Mouse (Mus musculus): ENCODE measurements around the gene Mrps23. TPM values are rescaled to one million over a fixed set of nuclear protein-coding genes. Genes with fewer than 3 reads are reported as not detected.

Gene Mrps23
- total RNA-seq (2021), result 100 to 1,000 TPM; 173 to 206 TPM
- long read RNA-seq, experiment 1, transcript Mrps23-203 (5 exons, 1,404 nt), result minor isoform, 11 of 47 reads
- long read RNA-seq, experiment 1, transcript Mrps23-201 (5 exons, 1,332 nt), result major isoform, 35 of 47 reads
- long read RNA-seq, experiment 1, partial matches to known transcripts, result 1 of 47 reads
- long read RNA-seq, experiment 1, other reads (novel, unspliced or antisense), result 0 of 47 reads
- long read RNA-seq, experiment 2, transcript Mrps23-201 (5 exons, 1,332 nt), result major isoform, 149 of 201 reads
- long read RNA-seq, experiment 2, transcript Mrps23-203 (5 exons, 1,404 nt), result minor isoform, 36 of 201 reads
- long read RNA-seq, experiment 2, partial matches to known transcripts, result 7 of 201 reads
- long read RNA-seq, experiment 2, other reads (novel, unspliced or antisense), result 9 of 201 reads

DNA sequence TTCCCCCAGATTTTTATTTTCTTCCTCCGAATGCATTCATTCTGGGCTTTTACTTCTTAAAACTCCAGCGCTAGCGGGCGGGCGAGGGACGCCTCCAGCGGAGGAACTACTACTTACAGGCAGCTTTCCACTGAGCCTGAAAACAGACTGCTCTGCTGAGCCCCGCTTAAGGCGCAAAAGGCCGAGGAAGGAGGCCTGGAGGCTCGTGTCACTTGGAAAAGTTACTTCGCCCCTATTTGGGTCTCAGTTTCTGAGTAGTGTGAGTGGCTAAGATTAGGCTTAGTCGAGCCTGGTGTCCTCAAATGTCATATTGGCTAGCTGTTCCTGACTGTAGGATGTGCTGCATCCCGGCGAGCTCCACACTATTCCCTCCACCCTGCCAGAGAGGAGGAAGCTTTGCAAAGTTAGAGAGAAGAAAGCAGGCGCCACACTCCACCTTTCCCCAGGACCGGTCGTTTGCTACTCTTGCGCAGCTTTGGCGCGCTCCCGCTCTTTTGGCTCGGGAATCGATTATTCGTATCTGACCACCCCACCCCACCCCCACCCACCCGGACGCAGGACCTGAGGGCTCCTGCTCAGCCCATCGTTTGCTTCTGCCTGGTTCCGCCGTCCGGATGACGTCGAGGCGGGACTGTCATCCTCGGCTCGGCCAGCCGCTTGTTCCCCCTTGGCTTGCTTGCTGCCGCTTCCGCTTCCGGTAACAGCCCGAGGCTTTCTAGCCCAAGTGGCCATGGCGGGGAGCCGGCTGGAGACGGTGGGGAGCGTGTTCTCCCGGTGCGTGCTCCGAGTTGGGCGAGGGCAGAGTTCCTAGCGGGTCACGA lies at the start of gene Mrps23:
Gene Mrps23 (plus strand): TSS at position 677 of the 821 bp plus-strand sequence.
- DNase-seq (ENCODE audit: low spot score in 2 of 2), result peak; percentile 79 to 86

- DNase-seq (ENCODE audit: low spot score in 2 of 2), result no peak
Observed at GRCm38 (mm10) chr11:88154500-88154899, 49.7 kb upstream of the Mrps23 start.

GRCm38 (mm10) chr11:88155451-88155850 lies 48.7 kb upstream of the Mrps23 start:
- DNase-seq (ENCODE audit: low spot score in 2 of 2), result no peak

GRCm38 (mm10) chr11:88155998-88156397 lies 48.2 kb upstream of the Mrps23 start:
- DNase-seq (ENCODE audit: low spot score in 2 of 2), result no peak

GRCm38 (mm10) chr11:88156403-88156802 lies 47.8 kb upstream of the Mrps23 start:
- no peak for DNase-seq (ENCODE audit: low spot score in 2 of 2)

DNA sequence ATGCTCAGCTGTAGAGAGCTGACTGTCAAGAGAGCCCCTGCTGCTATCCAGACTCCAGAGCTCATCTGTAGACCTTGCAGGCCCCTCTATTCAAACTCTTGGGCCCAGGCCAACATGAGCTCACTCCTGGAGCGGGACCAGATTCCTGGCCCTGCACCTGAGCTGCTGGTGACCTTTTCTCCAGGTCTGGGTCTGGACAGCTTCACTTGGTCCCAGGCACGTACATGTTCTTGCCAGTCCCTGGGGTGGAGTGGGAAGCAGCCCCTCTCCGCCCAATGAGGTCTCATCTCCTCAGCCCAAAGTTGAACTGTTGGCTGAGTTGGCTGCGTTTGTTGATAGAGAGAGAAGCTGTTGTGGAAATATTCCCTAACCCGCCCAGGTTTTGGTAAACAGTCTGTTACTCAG lies 45.3 kb upstream of the Mrps23 start:
- DNase-seq (ENCODE audit: low spot score in 2 of 2), result no peak

GRCm38 (mm10) chr11:88159389-88159788 lies 44.8 kb upstream of the Mrps23 start:
- no peak for DNase-seq (ENCODE audit: low spot score in 2 of 2)

DNA sequence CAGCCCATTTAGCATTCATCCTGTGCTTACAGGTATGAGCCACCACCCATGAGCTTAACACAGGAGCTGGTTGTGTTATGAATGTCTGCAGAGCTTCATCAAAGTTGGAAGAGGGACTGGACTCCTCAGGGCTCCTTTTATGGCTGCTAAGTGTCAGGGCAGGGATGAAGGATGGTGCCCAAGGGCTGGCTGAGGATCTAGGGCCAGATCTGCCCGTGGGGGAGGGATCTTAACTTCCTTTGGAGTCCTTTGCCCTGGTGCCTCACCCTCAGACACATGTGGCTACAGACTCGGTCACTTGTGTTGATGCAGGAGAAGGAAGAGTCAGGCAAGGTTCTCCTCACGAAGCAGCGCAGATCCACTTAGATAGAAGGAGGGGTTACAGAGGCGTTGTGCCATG lies 43.9 kb upstream of the Mrps23 start:
- no peak for DNase-seq (ENCODE audit: low spot score in 2 of 2)

DNA sequence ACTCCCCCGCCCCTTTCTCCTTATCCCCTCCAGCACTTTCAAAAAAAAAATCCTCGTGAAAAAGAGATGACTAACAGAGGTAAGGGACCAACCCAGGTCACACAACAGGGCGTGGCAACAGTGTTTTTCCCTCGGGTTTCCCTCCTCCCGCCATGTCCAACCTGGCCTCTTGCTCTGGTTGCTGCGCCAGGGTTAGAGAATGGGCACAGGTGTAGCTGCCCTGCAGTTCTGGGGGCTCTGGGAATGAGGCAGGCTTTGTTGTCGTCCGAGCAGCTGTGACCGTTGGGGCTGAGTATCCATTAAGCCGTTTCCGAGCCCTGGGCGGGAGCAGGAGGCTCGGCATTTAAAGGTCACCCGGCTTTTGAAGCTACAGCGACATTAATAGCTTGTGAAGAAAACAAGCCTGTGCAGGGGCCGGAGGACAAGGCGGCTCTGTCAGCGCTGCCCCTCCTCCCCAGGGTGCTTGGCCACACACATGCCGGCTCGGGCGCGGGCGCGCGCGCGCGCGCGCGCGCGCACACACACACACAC lies 43.1 kb upstream of the Mrps23 start:
- peak; percentile 59 to 64 for DNase-seq (ENCODE audit: low spot score in 2 of 2)

- DNase-seq (ENCODE audit: low spot score in 2 of 2), result peak; percentile 88
Observed at GRCm38 (mm10) chr11:88161651-88162362, 42.4 kb upstream of the Mrps23 start.

GRCm38 (mm10) chr11:88162740-88163139 lies 41.4 kb upstream of the Mrps23 start:
- no peak for DNase-seq (ENCODE audit: low spot score in 2 of 2)

DNA sequence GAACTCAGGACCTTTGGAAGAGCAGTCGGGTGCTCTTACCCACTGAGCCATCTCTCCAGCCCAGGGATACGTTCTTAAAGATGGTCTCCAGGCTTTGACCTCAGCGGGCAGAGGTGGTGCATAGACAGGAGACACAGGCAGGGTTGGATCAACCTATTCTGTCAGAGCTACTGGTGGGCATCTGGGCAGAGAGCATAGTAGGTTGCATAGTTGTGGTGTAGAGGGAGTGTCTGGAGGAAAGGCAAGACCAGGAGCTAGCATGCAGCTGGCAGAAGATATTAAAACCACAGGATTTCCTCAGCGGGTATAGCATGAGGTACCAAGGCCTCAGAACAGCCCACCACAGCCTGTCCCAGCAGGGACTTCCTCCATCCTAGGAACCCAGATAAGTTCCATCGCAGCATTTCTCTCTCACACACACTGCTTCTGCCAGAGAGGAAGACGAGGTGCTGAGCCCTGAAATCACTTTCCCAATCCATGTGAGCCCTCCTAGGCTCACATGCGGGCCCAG lies 39.9 kb upstream of the Mrps23 start:
- DNase-seq (ENCODE audit: low spot score in 2 of 2), result no peak

GRCm38 (mm10) chr11:88164801-88165377 lies 39.3 kb upstream of the Mrps23 start:
- peak; percentile 78 to 85 for DNase-seq (ENCODE audit: low spot score in 2 of 2)

DNA sequence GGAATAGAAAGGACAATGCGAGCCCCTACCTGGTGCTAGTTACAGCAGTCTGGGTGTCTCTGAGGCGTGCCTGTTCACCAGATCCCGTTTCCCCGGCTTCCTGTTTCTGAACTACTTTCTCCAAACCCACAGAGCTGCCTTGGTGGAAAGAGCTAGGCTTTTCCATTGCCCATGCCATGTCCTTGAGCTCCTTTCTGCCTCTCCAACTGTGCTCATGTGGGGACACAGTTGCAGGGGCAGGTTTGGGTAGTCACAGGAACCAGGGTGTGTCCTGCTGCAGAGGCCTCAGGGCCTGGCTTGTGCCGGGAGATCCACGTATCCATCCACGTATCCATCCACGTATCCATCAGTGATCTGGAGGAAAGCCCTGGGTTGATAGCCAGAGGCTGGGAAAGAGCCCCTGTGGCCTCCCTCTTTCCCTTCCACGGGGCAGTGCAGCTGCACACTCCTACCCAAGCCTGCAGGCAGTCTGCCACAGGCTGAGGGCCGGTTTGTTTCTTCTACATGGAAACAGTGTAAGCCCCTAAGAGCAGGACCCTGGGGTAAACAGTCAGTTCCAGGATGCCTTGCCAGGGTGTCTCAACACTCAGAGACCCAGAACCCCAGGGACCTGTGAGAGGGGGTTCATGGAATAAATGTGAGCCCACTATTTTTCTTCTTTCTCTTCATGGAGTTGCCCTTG lies 38.4 kb upstream of the Mrps23 start:
- no peak for DNase-seq (ENCODE audit: low spot score in 2 of 2)

- DNase-seq (ENCODE audit: low spot score in 2 of 2), result no peak
Observed at GRCm38 (mm10) chr11:88166471-88166870, 37.7 kb upstream of the Mrps23 start.

- no peak for DNase-seq (ENCODE audit: low spot score in 2 of 2)
Observed at GRCm38 (mm10) chr11:88168611-88169010, 35.6 kb upstream of the Mrps23 start.

DNA sequence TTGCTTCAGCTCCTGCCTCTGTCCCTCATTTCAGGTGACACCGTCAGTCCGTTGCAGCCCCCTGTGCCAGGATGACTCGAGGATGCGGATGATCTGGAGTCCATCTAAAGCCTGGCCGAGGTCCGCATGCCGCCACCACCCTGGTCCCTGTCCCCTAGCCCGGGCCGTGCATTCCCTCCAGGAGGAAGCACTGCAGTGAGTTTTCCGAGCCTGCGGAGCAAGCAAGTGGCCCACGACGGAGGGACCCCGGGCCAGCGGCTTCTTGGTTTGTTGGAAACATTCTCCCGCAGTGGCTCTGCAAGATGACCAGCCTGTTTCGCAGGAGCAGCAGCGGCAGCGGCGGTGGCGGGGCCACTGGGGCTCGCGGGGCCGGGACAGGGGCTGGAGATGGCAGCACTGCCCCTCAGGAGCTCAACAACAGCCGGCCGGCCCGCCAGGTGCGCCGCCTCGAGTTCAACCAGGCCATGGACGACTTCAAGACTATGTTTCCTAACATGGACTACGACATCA lies 34.6 kb upstream of the Mrps23 start:
- no peak for DNase-seq (ENCODE audit: low spot score in 2 of 2)

- no peak for DNase-seq (ENCODE audit: low spot score in 2 of 2)
Observed at GRCm38 (mm10) chr11:88170606-88171005, 33.6 kb upstream of the Mrps23 start.

DNA sequence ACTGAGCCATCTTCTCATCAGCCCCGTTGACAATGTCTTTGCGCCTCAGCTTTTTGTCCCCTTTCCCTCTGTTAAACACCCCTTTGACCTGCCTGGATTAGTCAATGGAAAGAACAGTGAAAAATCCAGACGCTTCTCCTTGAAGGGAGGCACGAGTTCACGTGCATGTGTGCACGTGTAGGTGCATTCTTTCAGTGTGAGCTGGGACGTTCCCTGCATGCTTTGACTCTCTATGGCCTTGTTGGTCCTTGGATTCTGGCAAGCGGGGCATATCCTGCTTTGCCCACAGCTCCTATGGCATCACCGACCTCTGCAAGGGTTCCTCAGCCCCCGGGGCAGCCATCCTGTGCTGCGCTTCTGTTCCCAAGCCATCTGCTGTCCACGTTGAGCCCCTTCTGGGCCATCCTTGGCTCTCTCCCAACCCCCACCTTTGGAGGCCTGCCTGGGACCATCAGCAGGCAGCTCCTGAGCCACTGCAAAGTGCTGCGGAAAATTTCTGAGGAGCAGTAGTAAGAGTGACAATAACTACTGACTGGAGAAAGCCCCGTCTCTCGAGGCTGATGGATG lies 32.2 kb upstream of the Mrps23 start:
- no peak for DNase-seq (ENCODE audit: low spot score in 2 of 2)

Measured in adrenal gland, adult 18-20 months (tissue).